22 mouse cellular contexts compared by ENCODE assay signal in genomic region chr6:116418487-116418886, GRCm38 (mm10). TPM values are rescaled to one million over a fixed set of nuclear protein-coding genes. Genes with fewer than 3 reads are reported as not detected.
DNase-seq lines count a peak whose midpoint lies in the region; ATAC-seq and TF ChIP-seq lines count a peak whose summit lies in the region.
"Had no signal": no experiment of that assay in that cellular context is flagged by ENCODE, and none has a peak within 500 bp of the region (broad histone marks: within the 10 kb centered on the region; RNA-seq: fewer than 3 reads in every experiment).

No protein-coding gene starts in this region.

- no peaks in the 10 kb centered on the region for H3K27me3 ChIP-seq in embryonic facial prominence, embryonic 14.5 days (replicated peaks; ENCODE audit: control insufficient read depth, insufficient read depth, low read length)
- no peaks in the 10 kb centered on the region for H3K27me3 ChIP-seq in embryonic facial prominence, embryonic 10.5 days (replicated peaks; ENCODE audit: low read depth, poor library complexity, severe bottlenecking)
- no peaks in the 10 kb centered on the region for H3K27me3 ChIP-seq in hindbrain, embryonic 15.5 days
- no peaks in the 10 kb centered on the region for H3K27me3 ChIP-seq in hindbrain, embryonic 11.5 days (ENCODE audit: control insufficient read depth, insufficient read depth, low read length)
- H3K27me3 ChIP-seq in limb, embryonic 14.5 days (ENCODE audit: control insufficient read depth, insufficient read depth, low read length) = no peaks in the 10 kb centered on the region
- no peaks in the 10 kb centered on the region for H3K27me3 ChIP-seq in limb, embryonic 10.5 days (ENCODE audit: low read depth, poor library complexity, severe bottlenecking)
- H3K27me3 ChIP-seq: embryonic facial prominence, embryonic 15.5 days; heart, embryonic 13.5 days; intestine, embryonic 15.5 days had no signal

- peak; percentile 34; the same call in 1 of the 2 replicates for ATAC-seq in embryonic facial prominence, embryonic 14.5 days (ENCODE audit: low read depth)
- 0 out of 2 replicates have a peak, but pooled peaks have one; percentile 52 for ATAC-seq in hindbrain, embryonic 15.5 days (ENCODE audit: low FRiP score, low read depth)
- no peak for ATAC-seq in hindbrain, embryonic 11.5 days (ENCODE audit: low FRiP score)
- peak; percentile 47; the same call in 1 of the 2 replicates for ATAC-seq in limb, embryonic 14.5 days (ENCODE audit: low FRiP score, low read depth)
- ATAC-seq: activated CD4-positive, CD25-positive, alpha-beta regulatory T cell, adult 4 months; forebrain, embryonic 14.5 days; forebrain, postnatal 0 days; intestine, embryonic 15.5 days had no signal

- DNase-seq in embryonic facial prominence, embryonic 14.5 days (ENCODE audit: low spot score) = no peak
- no peak for DNase-seq in embryonic facial prominence, embryonic 10.5 days (ENCODE audit: low spot score)
- DNase-seq in hindbrain, embryonic 11.5 days (ENCODE audit: low spot score) = no peak
- no peak for DNase-seq in limb, embryonic 14.5 days (ENCODE audit: low spot score)
- no peak for DNase-seq in limb, embryonic 10.5 days (ENCODE audit: low spot score)
- DNase-seq in lung, postnatal 10 days = no peak
- DNase-seq: adrenal gland, adult 8-10 months; cerebellum, adult 11-12 months; cerebellum, adult 8-10 months; embryo, embryonic 11 days; forebrain, postnatal 0 days; gastrocnemius, adult 2 months; gastrocnemius, postnatal 14 days; kidney, adult 11 months had no signal

- no peak overlapping the region for H3K9ac ChIP-seq in embryonic facial prominence, embryonic 14.5 days (ENCODE audit: low read depth, low read length)
- H3K9ac ChIP-seq in hindbrain, embryonic 15.5 days = no peak overlapping the region
- H3K9ac ChIP-seq in hindbrain, embryonic 11.5 days (ENCODE audit: low read depth, low read length) = no peak overlapping the region
- H3K9ac ChIP-seq in limb, embryonic 14.5 days (ENCODE audit: low read depth, low read length, severe bottlenecking) = no peak overlapping the region
- H3K9ac ChIP-seq: embryonic facial prominence, embryonic 15.5 days; forebrain, postnatal 0 days; heart, embryonic 13.5 days; intestine, embryonic 15.5 days had no signal

- no peak overlapping the region for H3K27ac ChIP-seq in embryonic facial prominence, embryonic 14.5 days (replicated peaks; ENCODE audit: low read depth, low read length)
- no peak overlapping the region for H3K27ac ChIP-seq in embryonic facial prominence, embryonic 10.5 days (replicated peaks)
- 0 out of 2 replicates have a peak overlapping the region, but pooled peaks have one; percentile 15 for H3K27ac ChIP-seq in hindbrain, embryonic 15.5 days (replicated peaks)
- no peak overlapping the region for H3K27ac ChIP-seq in hindbrain, embryonic 11.5 days (ENCODE audit: low read depth, low read length)
- H3K27ac ChIP-seq in limb, embryonic 14.5 days (replicated peaks; ENCODE audit: low read depth, low read length) = no peak overlapping the region
- H3K27ac ChIP-seq in limb, embryonic 10.5 days = no peak overlapping the region
- H3K27ac ChIP-seq in bone marrow, adult 2 months (ENCODE audit: control insufficient read depth, insufficient read depth, low read depth, low read length, poor library complexity) = peak overlapping the region; percentile 53; the same call in 1 of the 2 replicates
- H3K27ac ChIP-seq: embryonic facial prominence, embryonic 15.5 days; gastrocnemius, adult 2 months; heart, embryonic 10.5 days; heart, embryonic 13.5 days; intestine, embryonic 15.5 days had no signal

- 80% methylated on average over 1 of the region's 1 CpGs for WGBS in embryonic facial prominence, embryonic 14.5 days
- WGBS in embryonic facial prominence, embryonic 10.5 days = 81% methylated on average over 1 of the region's 1 CpGs
- WGBS in hindbrain, embryonic 15.5 days = 51% methylated on average over 1 of the region's 1 CpGs
- WGBS in hindbrain, embryonic 11.5 days = 100% methylated on average over 1 of the region's 1 CpGs
- 71% methylated on average over 1 of the region's 1 CpGs for WGBS in limb, embryonic 14.5 days
- WGBS in limb, embryonic 10.5 days = 91% methylated on average over 1 of the region's 1 CpGs
- 76% methylated on average over 1 of the region's 1 CpGs for WGBS in bone marrow, adult 2 months

- no peaks in the 10 kb centered on the region for H3K9me3 ChIP-seq in embryonic facial prominence, embryonic 14.5 days (ENCODE audit: control insufficient read depth, low read length)
- no peaks in the 10 kb centered on the region for H3K9me3 ChIP-seq in embryonic facial prominence, embryonic 10.5 days
- no peaks in the 10 kb centered on the region for H3K9me3 ChIP-seq in hindbrain, embryonic 15.5 days
- H3K9me3 ChIP-seq in hindbrain, embryonic 11.5 days (ENCODE audit: control insufficient read depth, low read length) = no peaks in the 10 kb centered on the region
- H3K9me3 ChIP-seq in limb, embryonic 14.5 days (ENCODE audit: control insufficient read depth, low read length) = no peaks in the 10 kb centered on the region
- no peaks in the 10 kb centered on the region for H3K9me3 ChIP-seq in limb, embryonic 10.5 days (replicated peaks)
- H3K9me3 ChIP-seq: embryonic facial prominence, embryonic 15.5 days; heart, embryonic 10.5 days; heart, embryonic 13.5 days; intestine, embryonic 15.5 days had no signal

- TF ChIP-seq CTCF in bone marrow, adult 2 months (IDR thresholded peaks at IDR 0.05; ENCODE audit: control insufficient read depth, insufficient read depth, low read length) = no peak

- no peaks in the 10 kb centered on the region for H3K36me3 ChIP-seq in embryonic facial prominence, embryonic 14.5 days (ENCODE audit: control insufficient read depth, insufficient read depth, low read length)
- H3K36me3 ChIP-seq in embryonic facial prominence, embryonic 10.5 days (replicated peaks) = no peaks in the 10 kb centered on the region
- no peaks in the 10 kb centered on the region for H3K36me3 ChIP-seq in hindbrain, embryonic 15.5 days
- H3K36me3 ChIP-seq in hindbrain, embryonic 11.5 days (ENCODE audit: control insufficient read depth, insufficient read depth, low read length) = no peaks in the 10 kb centered on the region
- no peaks in the 10 kb centered on the region for H3K36me3 ChIP-seq in limb, embryonic 14.5 days (ENCODE audit: control insufficient read depth, insufficient read depth, low read length)
- no peaks in the 10 kb centered on the region for H3K36me3 ChIP-seq in limb, embryonic 10.5 days
- H3K36me3 ChIP-seq: embryonic facial prominence, embryonic 15.5 days; heart, embryonic 10.5 days; heart, embryonic 13.5 days; intestine, embryonic 15.5 days had no signal

- H3K4me3 ChIP-seq in embryonic facial prominence, embryonic 14.5 days (ENCODE audit: low read depth, low read length) = no peak overlapping the region
- H3K4me3 ChIP-seq in embryonic facial prominence, embryonic 10.5 days = no peak overlapping the region
- H3K4me3 ChIP-seq in hindbrain, embryonic 15.5 days = no peak overlapping the region
- H3K4me3 ChIP-seq in hindbrain, embryonic 11.5 days (ENCODE audit: low read depth, low read length) = no peak overlapping the region
- no peak overlapping the region for H3K4me3 ChIP-seq in limb, embryonic 14.5 days (replicated peaks; ENCODE audit: low read length)
- H3K4me3 ChIP-seq in limb, embryonic 10.5 days = no peak overlapping the region
- no peak overlapping the region for H3K4me3 ChIP-seq in bone marrow, adult 2 months (replicated peaks; ENCODE audit: control insufficient read depth, low read depth, low read length)
- H3K4me3 ChIP-seq: embryonic facial prominence, embryonic 15.5 days; gastrocnemius, adult 2 months; heart, embryonic 10.5 days; heart, embryonic 13.5 days; intestine, embryonic 15.5 days had no signal

- no peak for TF ChIP-seq POLR2A in limb, embryonic 14.5 days (IDR thresholded peaks at IDR 0.05; ENCODE audit: borderline replicate concordance, extremely low read depth, insufficient read depth, insufficient read length)
- no peak for TF ChIP-seq POLR2A in bone marrow, adult 2 months (IDR thresholded peaks at IDR 0.05; ENCODE audit: borderline replicate concordance, control insufficient read depth, low read depth, low read length)

- H3K4me1 ChIP-seq in embryonic facial prominence, embryonic 14.5 days (ENCODE audit: control insufficient read depth, insufficient read depth, low read length) = no peaks in the 10 kb centered on the region
- H3K4me1 ChIP-seq in embryonic facial prominence, embryonic 10.5 days = peaks cover 10% of the 10 kb centered on the region; the same call in 1 of the 2 replicates
- H3K4me1 ChIP-seq in hindbrain, embryonic 15.5 days (replicated peaks) = 0 out of 2 replicates have a peak, but pooled peaks cover 3% of the 10 kb centered on the region
- H3K4me1 ChIP-seq in hindbrain, embryonic 11.5 days (replicated peaks; ENCODE audit: control insufficient read depth, insufficient read depth, low read length) = no peaks in the 10 kb centered on the region
- H3K4me1 ChIP-seq in limb, embryonic 14.5 days (ENCODE audit: control insufficient read depth, insufficient read depth, low read length) = no peaks in the 10 kb centered on the region
- no peaks in the 10 kb centered on the region for H3K4me1 ChIP-seq in limb, embryonic 10.5 days
- peaks cover 9% of the 10 kb centered on the region; the same call in 1 of the 2 replicates for H3K4me1 ChIP-seq in bone marrow, adult 2 months (ENCODE audit: control insufficient read depth, insufficient read depth, low read length)
- H3K4me1 ChIP-seq: embryonic facial prominence, embryonic 15.5 days; intestine, embryonic 15.5 days had no signal

- H3K4me2 ChIP-seq in embryonic facial prominence, embryonic 14.5 days (ENCODE audit: low read depth, low read length) = no peak overlapping the region
- H3K4me2 ChIP-seq in hindbrain, embryonic 15.5 days = no peak overlapping the region
- no peak overlapping the region for H3K4me2 ChIP-seq in hindbrain, embryonic 11.5 days (replicated peaks; ENCODE audit: low read depth, low read length)
- H3K4me2 ChIP-seq in limb, embryonic 14.5 days (replicated peaks; ENCODE audit: low read depth, low read length, severe bottlenecking) = no peak overlapping the region
- H3K4me2 ChIP-seq: embryonic facial prominence, embryonic 15.5 days; heart, embryonic 13.5 days; intestine, embryonic 15.5 days had no signal

RNA-seq across cellular contexts. Expression of gene Alox5, which starts 42.5 kb away (rescaled TPM):
- 2.0 and 2.4 TPM in 2 replicates for polyA plus RNA-seq in embryonic facial prominence, embryonic 14.5 days (2014; fragmentation: Nextera tagmentation; extraction: Ambion mirVana)
- 0.68 and 0.93 TPM in 2 replicates for polyA plus RNA-seq in embryonic facial prominence, embryonic 10.5 days (2016; fragmentation: Nextera tagmentation; extraction: Ambion mirVana)
- 0.56 and 0.75 TPM in 2 replicates for polyA plus RNA-seq in hindbrain, embryonic 15.5 days (2015; fragmentation: Nextera tagmentation; extraction: Ambion mirVana)
- 0.82 and 0.86 TPM in 2 replicates for polyA plus RNA-seq in hindbrain, embryonic 11.5 days (2014; fragmentation: Nextera tagmentation; extraction: Ambion mirVana)
- 1.6 and 2.0 TPM in 2 replicates for polyA plus RNA-seq in limb, embryonic 14.5 days (2012; rRNA removed)
- polyA plus RNA-seq in limb, embryonic 14.5 days (2014; fragmentation: Nextera tagmentation; extraction: Ambion mirVana) = 3.9 and 4.1 TPM in 2 replicates
- polyA plus RNA-seq in limb, embryonic 10.5 days (2016; fragmentation: Nextera tagmentation; extraction: Ambion mirVana) = 0.84 and 0.86 TPM in 2 replicates
- polyA plus RNA-seq in bone marrow, adult 2 months (2011; ENCODE audit: insufficient read depth, insufficient read length, low replicate concordance, missing spikeins) = 16.1 and 17.9 TPM in 2 replicates
- polyA plus RNA-seq: activated CD4-positive, CD25-positive, alpha-beta regulatory T cell, adult 4 months had no signal

Comparison
In these comparisons a context has a peak if more than half of its experiments do, and no peak if none do; other contexts are left out.
1. H3K27ac ChIP-seq: peak in hindbrain, embryonic 15.5 days (single experiment) and bone marrow, adult 2 months (single experiment); none in embryonic facial prominence, embryonic 14.5 days (single experiment), embryonic facial prominence, embryonic 10.5 days (single experiment), hindbrain, embryonic 11.5 days (single experiment), limb, embryonic 14.5 days (single experiment) and limb, embryonic 10.5 days (single experiment).